Mouse (Mus musculus): ENCODE results near the gene 1700061G19Rik. TPM values are rescaled to one million over a fixed set of nuclear protein-coding genes. Genes with fewer than 3 reads are reported as not detected.

1700061G19Rik gene
- polyA plus RNA-seq (2014; fragmentation: Nextera tagmentation; extraction: Ambion mirVana): 0.35 and 0.74 TPM in 2 replicates

- Histone ChIP-seq H3K27ac (replicated peaks in 1 of 2; ENCODE audit: control insufficient read depth in 1 of 2, insufficient read depth in 1 of 2, low read depth in 2 of 2, low read length in 2 of 2) (no peak within 1 kb of the TSS), H3K4me3 (ENCODE audit: control insufficient read depth in 1 of 2, insufficient read depth in 1 of 2, low read depth in 1 of 2, low read length in 2 of 2) (no peak within 1 kb of the TSS), H3K36me3 (ENCODE audit: control insufficient read depth, insufficient read depth, low read length) (no peaks in the 10 kb centered on the region), H3K4me2 (ENCODE audit: low read length) (no peak within 1 kb of the TSS), H3K9ac (ENCODE audit: low read length) (no peak within 1 kb of the TSS), H3K4me1 (ENCODE audit: control insufficient read depth in 2 of 2, insufficient read depth in 2 of 2, low read length in 2 of 2) (no peaks in the 10 kb centered on the region), H3K27me3 (ENCODE audit: control insufficient read depth, insufficient read depth, low read length) (no peaks in the 10 kb centered on the region), H3K9me3 (ENCODE audit: control insufficient read depth, low read length) (no peaks in the 10 kb centered on the region)
- 68% methylated on average over 12 of the region's 12 CpGs for WGBS
- no peak for ATAC-seq (ENCODE audit: insufficient number of reproducible peaks, insufficient read depth, low FRiP score, low read depth)
These were observed at the start of gene 1700061G19Rik for GRCm38 (mm10) chr17:56874936-56875651. TSS of gene 1700061G19Rik (plus strand) at chr17:56875477.

DNA sequence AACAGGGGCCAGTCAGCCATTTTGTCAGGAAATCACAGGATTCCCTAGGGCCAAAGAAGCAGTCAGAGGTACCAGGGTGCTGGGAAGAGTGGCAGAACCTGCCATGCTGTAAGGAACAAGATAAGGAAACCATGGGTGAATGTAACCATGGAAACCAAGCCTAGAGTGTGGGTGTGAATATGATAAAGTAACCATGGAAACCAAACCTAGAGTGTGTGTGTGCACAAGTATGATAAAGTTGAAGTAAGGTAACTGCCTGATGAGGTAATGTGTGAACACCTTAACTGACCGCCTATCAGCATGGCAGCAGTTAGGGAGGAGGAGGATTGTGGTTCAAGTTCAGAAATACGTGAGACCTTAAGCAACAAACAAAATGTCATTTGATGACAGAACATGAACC, 48.6 kb upstream of the 1700061G19Rik start:
- H3K27me3 ChIP-seq (ENCODE audit: control insufficient read depth, insufficient read depth, low read length): 0 out of 2 replicates have a peak, but pooled peaks cover 5% of the 10 kb centered on the region
- H3K36me3 ChIP-seq (ENCODE audit: control insufficient read depth, insufficient read depth, low read length): no peaks in the 10 kb centered on the region
- H3K9me3 ChIP-seq (ENCODE audit: control insufficient read depth, low read length): no peaks in the 10 kb centered on the region
- no peak overlapping the region for H3K4me2 ChIP-seq (ENCODE audit: low read length)
- no peak overlapping the region for H3K9ac ChIP-seq (ENCODE audit: low read length)
- H3K27ac ChIP-seq (replicated peaks in 1 of 2; ENCODE audit: control insufficient read depth in 1 of 2, insufficient read depth in 1 of 2, low read depth in 2 of 2, low read length in 2 of 2): no peak overlapping the region
- ATAC-seq (ENCODE audit: insufficient number of reproducible peaks, insufficient read depth, low FRiP score, low read depth): no peak
- 83% methylated on average over 2 of the region's 2 CpGs for WGBS
- peaks cover 10 to 12% of the 10 kb centered on the region in 2 experiments; a peak in 3 of 4 replicates for H3K4me1 ChIP-seq (ENCODE audit: control insufficient read depth in 2 of 2, insufficient read depth in 2 of 2, low read length in 2 of 2)
- no peak overlapping the region for H3K4me3 ChIP-seq (ENCODE audit: control insufficient read depth in 1 of 2, insufficient read depth in 1 of 2, low read depth in 1 of 2, low read length in 2 of 2)

DNA sequence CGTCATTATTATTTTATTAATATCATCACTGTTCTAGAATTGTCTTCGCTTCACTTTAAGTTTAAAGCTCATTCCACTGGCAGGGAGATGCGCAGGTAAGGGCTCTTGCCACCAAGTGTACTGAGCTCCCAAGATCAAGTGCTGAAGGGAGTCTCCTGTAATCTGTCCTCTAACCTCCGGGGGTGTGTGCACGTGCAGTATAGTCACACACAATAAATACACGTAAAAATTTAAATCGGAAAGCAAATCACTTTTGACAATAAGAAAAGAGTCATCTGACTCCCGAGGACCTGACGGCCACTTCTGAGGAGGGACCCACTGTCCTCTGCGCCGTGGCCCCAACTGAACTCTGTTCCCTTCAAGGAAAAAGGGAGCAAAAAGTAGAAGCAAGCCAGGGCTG, 46.1 kb upstream of the 1700061G19Rik start:
- no peaks in the 10 kb centered on the region for H3K36me3 ChIP-seq (ENCODE audit: control insufficient read depth, insufficient read depth, low read length)
- H3K4me1 ChIP-seq (ENCODE audit: control insufficient read depth in 2 of 2, insufficient read depth in 2 of 2, low read length in 2 of 2): peaks cover 10 to 12% of the 10 kb centered on the region in 2 experiments; a peak in 3 of 4 replicates
- no peak overlapping the region for H3K27ac ChIP-seq (replicated peaks in 1 of 2; ENCODE audit: control insufficient read depth in 1 of 2, insufficient read depth in 1 of 2, low read depth in 2 of 2, low read length in 2 of 2)
- peak overlapping the region in 1 of 2 experiments; percentile 63; a peak in 2 of 4 replicates for H3K4me3 ChIP-seq (ENCODE audit: control insufficient read depth in 1 of 2, insufficient read depth in 1 of 2, low read depth in 1 of 2, low read length in 2 of 2)
- peak overlapping the region; percentile 83 for H3K4me2 ChIP-seq (ENCODE audit: low read length)
- H3K9ac ChIP-seq (ENCODE audit: low read length): peak overlapping the region; percentile 71; the same call in 1 of the 2 replicates
- no peak for ATAC-seq (ENCODE audit: insufficient number of reproducible peaks, insufficient read depth, low FRiP score, low read depth)
- H3K9me3 ChIP-seq (ENCODE audit: control insufficient read depth, low read length): no peaks in the 10 kb centered on the region
- peaks cover 5% of the 10 kb centered on the region; the same call in 1 of the 2 replicates for H3K27me3 ChIP-seq (ENCODE audit: control insufficient read depth, insufficient read depth, low read length)
- WGBS: 48% methylated on average over 11 of the region's 11 CpGs

DNA sequence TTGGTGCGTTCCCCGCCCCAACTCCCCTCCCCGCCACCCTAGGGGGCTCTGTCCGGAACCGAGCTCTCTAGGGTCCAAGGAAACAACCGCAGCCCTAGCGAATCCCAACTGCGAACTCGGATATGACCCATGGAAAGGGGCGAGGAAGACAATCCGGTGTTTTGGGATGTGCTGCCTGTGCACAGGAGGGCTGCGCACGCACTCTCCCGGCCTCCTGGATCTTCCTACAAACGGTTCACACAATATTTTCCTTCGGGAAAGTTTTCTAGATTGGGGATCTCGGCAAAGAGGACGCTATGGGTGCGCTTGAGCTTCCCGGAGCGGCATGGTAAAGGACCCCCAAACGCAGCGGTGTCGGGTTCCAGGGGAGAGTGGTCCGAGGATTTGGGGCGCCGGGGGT, 45.5 kb upstream of the 1700061G19Rik start:
- H3K4me2 ChIP-seq (ENCODE audit: low read length): peak overlapping the region; percentile 83
- H3K4me1 ChIP-seq (ENCODE audit: control insufficient read depth in 2 of 2, insufficient read depth in 2 of 2, low read length in 2 of 2): peaks cover 10 to 12% of the 10 kb centered on the region in 2 experiments; a peak in 3 of 4 replicates
- no peaks in the 10 kb centered on the region for H3K36me3 ChIP-seq (ENCODE audit: control insufficient read depth, insufficient read depth, low read length)
- H3K9ac ChIP-seq (ENCODE audit: low read length): peak overlapping the region; percentile 71
- peaks cover 5% of the 10 kb centered on the region; the same call in 1 of the 2 replicates for H3K27me3 ChIP-seq (ENCODE audit: control insufficient read depth, insufficient read depth, low read length)
- 2% methylated on average over 27 of the region's 27 CpGs for WGBS
- no peak overlapping the region for H3K27ac ChIP-seq (replicated peaks in 1 of 2; ENCODE audit: control insufficient read depth in 1 of 2, insufficient read depth in 1 of 2, low read depth in 2 of 2, low read length in 2 of 2)
- no peaks in the 10 kb centered on the region for H3K9me3 ChIP-seq (ENCODE audit: control insufficient read depth, low read length)
- ATAC-seq (ENCODE audit: insufficient number of reproducible peaks, insufficient read depth, low FRiP score, low read depth): no peak
- H3K4me3 ChIP-seq (ENCODE audit: control insufficient read depth in 1 of 2, insufficient read depth in 1 of 2, low read depth in 1 of 2, low read length in 2 of 2): peak overlapping the region; percentile 53 to 63

GRCm38 (mm10) chr17:56830411-56831110, 44.7 kb upstream of the 1700061G19Rik start, which contains the start of gene Rfx2:
TSS of gene Rfx2 (minus strand) at chr17:56831013.
- peak within 1 kb of the TSS; percentile 53 to 63 for H3K4me3 ChIP-seq (ENCODE audit: control insufficient read depth in 1 of 2, insufficient read depth in 1 of 2, low read depth in 1 of 2, low read length in 2 of 2)
- WGBS: under 1% methylated on average over 42 of the region's 62 CpGs
- peaks cover 10 to 12% of the 10 kb centered on the region in 2 experiments; a peak in 3 of 4 replicates for H3K4me1 ChIP-seq (ENCODE audit: control insufficient read depth in 2 of 2, insufficient read depth in 2 of 2, low read length in 2 of 2)
- peak within 1 kb of the TSS; percentile 83 for H3K4me2 ChIP-seq (ENCODE audit: low read length)
- H3K27ac ChIP-seq (replicated peaks in 1 of 2; ENCODE audit: control insufficient read depth in 1 of 2, insufficient read depth in 1 of 2, low read depth in 2 of 2, low read length in 2 of 2): no peak within 1 kb of the TSS
- ATAC-seq (ENCODE audit: insufficient number of reproducible peaks, insufficient read depth, low FRiP score, low read depth): no peak; the same call in 1 of the 2 replicates
- H3K27me3 ChIP-seq (ENCODE audit: control insufficient read depth, insufficient read depth, low read length): peaks cover 5% of the 10 kb centered on the region; the same call in 1 of the 2 replicates
- H3K36me3 ChIP-seq (ENCODE audit: control insufficient read depth, insufficient read depth, low read length): no peaks in the 10 kb centered on the region
- peak within 1 kb of the TSS; percentile 71 for H3K9ac ChIP-seq (ENCODE audit: low read length)
- no peaks in the 10 kb centered on the region for H3K9me3 ChIP-seq (ENCODE audit: control insufficient read depth, low read length)

DNA sequence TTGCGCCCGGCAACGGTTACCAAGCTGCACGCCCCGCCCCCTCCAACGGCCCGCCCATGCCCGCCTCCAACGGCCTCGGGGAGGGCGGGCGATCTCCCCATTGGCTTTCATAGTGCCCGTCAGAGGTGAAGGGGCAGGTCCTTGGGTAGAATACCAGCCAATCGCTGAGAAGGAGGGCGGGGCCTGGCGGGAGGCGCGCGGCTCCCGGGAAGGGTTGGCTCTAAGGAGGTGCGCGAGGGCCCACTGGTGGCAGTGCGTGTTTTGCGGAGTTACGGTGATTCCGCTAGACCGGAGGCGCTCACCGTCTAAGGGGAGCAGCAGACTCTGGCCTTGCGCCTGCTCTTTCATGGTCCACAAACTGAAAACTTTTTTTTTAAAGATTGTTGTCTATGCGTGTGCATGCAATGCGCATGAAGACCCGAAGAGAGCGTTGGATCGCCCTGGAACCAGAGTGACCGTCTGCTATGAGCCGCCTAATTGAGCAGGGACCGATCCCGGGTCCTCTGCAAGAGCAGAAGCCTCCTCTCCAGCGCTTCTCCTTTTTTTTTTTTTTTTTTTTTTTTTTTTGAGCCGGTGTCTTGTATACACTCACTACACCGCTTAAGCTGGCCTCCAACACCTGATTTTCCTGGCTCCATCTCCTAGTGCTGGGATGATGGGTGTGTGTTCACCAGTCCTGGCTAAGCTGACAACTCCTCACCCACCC, 44.0 kb upstream of the 1700061G19Rik start:
- peak overlapping the region; percentile 61; the same call in 1 of the 2 replicates for H3K9ac ChIP-seq (ENCODE audit: low read length)
- peak overlapping the region; percentile 41 to 63 for H3K4me3 ChIP-seq (ENCODE audit: control insufficient read depth in 1 of 2, insufficient read depth in 1 of 2, low read depth in 1 of 2, low read length in 2 of 2)
- H3K9me3 ChIP-seq (ENCODE audit: control insufficient read depth, low read length): no peaks in the 10 kb centered on the region
- H3K27ac ChIP-seq (replicated peaks in 1 of 2; ENCODE audit: control insufficient read depth in 1 of 2, insufficient read depth in 1 of 2, low read depth in 2 of 2, low read length in 2 of 2): no peak overlapping the region
- H3K27me3 ChIP-seq (ENCODE audit: control insufficient read depth, insufficient read depth, low read length): peaks cover 5% of the 10 kb centered on the region; the same call in 1 of the 2 replicates
- WGBS: under 1% methylated on average over 42 of the region's 42 CpGs
- H3K4me1 ChIP-seq (ENCODE audit: control insufficient read depth in 2 of 2, insufficient read depth in 2 of 2, low read length in 2 of 2): peaks cover 10 to 12% of the 10 kb centered on the region in 2 experiments; a peak in 3 of 4 replicates
- no peaks in the 10 kb centered on the region for H3K36me3 ChIP-seq (ENCODE audit: control insufficient read depth, insufficient read depth, low read length)
- H3K4me2 ChIP-seq (ENCODE audit: low read length): peak overlapping the region; percentile 83
- peak; percentile 99 for ATAC-seq (ENCODE audit: insufficient number of reproducible peaks, insufficient read depth, low FRiP score, low read depth)

DNA sequence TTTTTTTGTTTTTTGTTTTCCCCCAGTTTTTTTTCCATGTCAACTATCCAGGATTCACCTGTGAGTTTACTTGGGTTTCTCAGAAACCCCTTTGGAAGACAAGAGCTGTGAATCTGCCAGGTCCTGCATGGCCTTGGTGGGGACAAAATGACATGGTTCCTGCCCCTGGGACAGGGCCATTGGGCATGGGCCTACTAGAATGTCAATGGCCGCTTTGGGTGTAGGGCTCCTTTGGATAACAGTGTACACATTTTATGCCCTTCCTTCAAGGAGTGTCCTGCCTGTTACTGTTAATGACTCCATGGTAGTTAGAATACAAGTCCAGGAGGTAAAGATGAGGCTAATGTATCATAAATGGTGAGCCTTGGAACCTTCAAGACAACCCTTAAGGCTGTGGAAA, 42.4 kb upstream of the 1700061G19Rik start:
- H3K36me3 ChIP-seq (ENCODE audit: control insufficient read depth, insufficient read depth, low read length): no peaks in the 10 kb centered on the region
- ATAC-seq (ENCODE audit: insufficient number of reproducible peaks, insufficient read depth, low FRiP score, low read depth): no peak
- no peak overlapping the region for H3K27ac ChIP-seq (replicated peaks in 1 of 2; ENCODE audit: control insufficient read depth in 1 of 2, insufficient read depth in 1 of 2, low read depth in 2 of 2, low read length in 2 of 2)
- H3K9me3 ChIP-seq (ENCODE audit: control insufficient read depth, low read length): no peaks in the 10 kb centered on the region
- no peak overlapping the region for H3K4me2 ChIP-seq (ENCODE audit: low read length)
- no peak overlapping the region for H3K9ac ChIP-seq (ENCODE audit: low read length)
- H3K4me1 ChIP-seq (ENCODE audit: control insufficient read depth in 2 of 2, insufficient read depth in 2 of 2, low read length in 2 of 2): peaks cover 8 to 10% of the 10 kb centered on the region in 2 experiments; a peak in 3 of 4 replicates
- H3K27me3 ChIP-seq (ENCODE audit: control insufficient read depth, insufficient read depth, low read length): peaks cover 9% of the 10 kb centered on the region; the same call in 1 of the 2 replicates
- WGBS: 72% methylated on average over 1 of the region's 1 CpGs
- H3K4me3 ChIP-seq (ENCODE audit: control insufficient read depth in 1 of 2, insufficient read depth in 1 of 2, low read depth in 1 of 2, low read length in 2 of 2): no peak overlapping the region
